Mouse (Mus musculus) limb, embryonic 15.5 days (tissue): ENCODE results near the gene Dhx37. TPM values are rescaled to one million over a fixed set of nuclear protein-coding genes. Genes with fewer than 3 reads are reported as not detected.
"Not testable (repeated sequence)": the region's sequence is repeated elsewhere in the genome, so short reads cannot be mapped to it uniquely, and the experiment has no call there.

ENCODE experiments used
- ATAC-seq: fragments of 200-750 bp; cut with Nextera tagmentation; 2 replicates; pipeline ENCODE4 v1.8.0; 2017; ENCODE audit warnings: low read depth, moderate TSS enrichment; ENCODE audit not compliant: insufficient number of reproducible peaks, low FRiP score, low TSS enrichment
- H3K27ac ChIP-seq: fragments of 300-500 bp; sonication (generic); 2 replicates; pipeline ENCODE4 v1.5.1; 2015; ENCODE audit warnings: moderate library complexity, mild to moderate bottlenecking, inconsistent platforms
- H3K27me3 ChIP-seq: fragments of 300-500 bp; sonication (generic); 2 replicates; pipeline ENCODE4 v1.6.1; 2015; ENCODE audit warnings: inconsistent platforms
- H3K36me3 ChIP-seq: fragments of 300-500 bp; sonication (generic); 2 replicates; pipeline ENCODE4 v1.6.1; 2015; ENCODE audit warnings: inconsistent platforms
- H3K4me1 ChIP-seq: fragments of 300-500 bp; sonication (generic); 2 replicates; pipeline ENCODE4 v1.6.1; 2015; ENCODE audit warnings: inconsistent platforms
- H3K4me2 ChIP-seq: fragments of 300-500 bp; sonication (generic); 2 replicates; pipeline ENCODE4 v1.6.1; 2015; ENCODE audit warnings: mild to moderate bottlenecking, inconsistent platforms
- H3K4me3 ChIP-seq: fragments of 300-500 bp; sonication (generic); 2 replicates; pipeline ENCODE4 v1.5.1; 2015; ENCODE audit warnings: mild to moderate bottlenecking, inconsistent platforms
- H3K9ac ChIP-seq: fragments of 300-500 bp; sonication (generic); 2 replicates; pipeline ENCODE4 v1.6.1; 2015; ENCODE audit warnings: inconsistent platforms
- H3K9me3 ChIP-seq: fragments of 300-500 bp; sonication (generic); 2 replicates; pipeline ENCODE4 v1.6.1; 2016; ENCODE audit warnings: inconsistent platforms
- WGBS: fragments of 180-500 bp; shearing (Covaris S2); methylation state at CpG from one replicate; pipeline ENCODE4 v1.1.7; 2015; 5-methylcytosine and 5-hydroxymethylcytosine counted together
- polyA plus RNA-seq: library from polyadenylated mRNA; unstranded; fragments of >200 nt; fragmentation: Nextera tagmentation; extraction: Ambion mirVana; gene quantifications from 2 replicates; pipeline ENCODE4 v1.2.1, GENCODE M21; 2015

The Dhx37 gene
- polyA plus RNA-seq, 1 experiment from 2014 or later: 9.2 TPM

GRCm38 (mm10) chr5:125392618-125392976 is 41.3 kb downstream of the Dhx37 start:
- H3K36me3 ChIP-seq: 0 out of 2 replicates have a peak, but pooled peaks cover 4% of the 10 kb centered on the region
- no peak for ATAC-seq
- H3K4me1 ChIP-seq: peaks cover 32% of the 10 kb centered on the region
- WGBS: 17% methylated on average over 1 of the region's 1 CpGs
- peak overlapping the region; percentile 57 for H3K4me2 ChIP-seq
- no peak overlapping the region for H3K9ac ChIP-seq
- no peaks in the 10 kb centered on the region for H3K9me3 ChIP-seq
- 0 out of 2 replicates have a peak overlapping the region, but pooled peaks have one; percentile 10 for H3K4me3 ChIP-seq
- no peaks in the 10 kb centered on the region for H3K27me3 ChIP-seq
- H3K27ac ChIP-seq: peak overlapping the region; percentile 97

GRCm38 (mm10) chr5:125392176-125392575 is 41.7 kb downstream of the Dhx37 start:
- ATAC-seq, H3K9me3 ChIP-seq, H3K27me3 ChIP-seq, H3K36me3 ChIP-seq, H3K4me2 ChIP-seq, H3K4me3 ChIP-seq, H3K9ac ChIP-seq: not testable (repeated sequence)
- Histone ChIP-seq H3K4me1 (peaks cover 32% of the 10 kb centered on the region), H3K27ac (peak overlapping the region; percentile 97)
- WGBS: 92% methylated on average over 4 of the region's 4 CpGs

- 59% methylated on average over 5 of the region's 5 CpGs for WGBS
- Histone ChIP-seq H3K36me3 (0 out of 2 replicates have a peak, but pooled peaks cover 4% of the 10 kb centered on the region), H3K9ac (no peak overlapping the region), H3K4me3 (no peak overlapping the region), H3K4me1 (peaks cover 32% of the 10 kb centered on the region), H3K9me3 (no peaks in the 10 kb centered on the region), H3K4me2 (no peak overlapping the region), H3K27ac (peak overlapping the region; percentile 97), H3K27me3 (no peaks in the 10 kb centered on the region)
- ATAC-seq: no peak
Observed at GRCm38 (mm10) chr5:125391609-125392008, 42.3 kb downstream of the Dhx37 start.

GRCm38 (mm10) chr5:125390906-125391477 is 42.9 kb downstream of the Dhx37 start:
- no peak overlapping the region for H3K4me3 ChIP-seq
- H3K27ac ChIP-seq: peak overlapping the region; percentile 97
- H3K9ac ChIP-seq: no peak overlapping the region
- H3K9me3 ChIP-seq: no peaks in the 10 kb centered on the region
- no peaks in the 10 kb centered on the region for H3K27me3 ChIP-seq
- WGBS: 91% methylated on average over 3 of the region's 3 CpGs
- peaks cover 4% of the 10 kb centered on the region; the same call in 1 of the 2 replicates for H3K36me3 ChIP-seq
- no peak overlapping the region for H3K4me2 ChIP-seq
- no peak for ATAC-seq
- peaks cover 32% of the 10 kb centered on the region for H3K4me1 ChIP-seq

DNA sequence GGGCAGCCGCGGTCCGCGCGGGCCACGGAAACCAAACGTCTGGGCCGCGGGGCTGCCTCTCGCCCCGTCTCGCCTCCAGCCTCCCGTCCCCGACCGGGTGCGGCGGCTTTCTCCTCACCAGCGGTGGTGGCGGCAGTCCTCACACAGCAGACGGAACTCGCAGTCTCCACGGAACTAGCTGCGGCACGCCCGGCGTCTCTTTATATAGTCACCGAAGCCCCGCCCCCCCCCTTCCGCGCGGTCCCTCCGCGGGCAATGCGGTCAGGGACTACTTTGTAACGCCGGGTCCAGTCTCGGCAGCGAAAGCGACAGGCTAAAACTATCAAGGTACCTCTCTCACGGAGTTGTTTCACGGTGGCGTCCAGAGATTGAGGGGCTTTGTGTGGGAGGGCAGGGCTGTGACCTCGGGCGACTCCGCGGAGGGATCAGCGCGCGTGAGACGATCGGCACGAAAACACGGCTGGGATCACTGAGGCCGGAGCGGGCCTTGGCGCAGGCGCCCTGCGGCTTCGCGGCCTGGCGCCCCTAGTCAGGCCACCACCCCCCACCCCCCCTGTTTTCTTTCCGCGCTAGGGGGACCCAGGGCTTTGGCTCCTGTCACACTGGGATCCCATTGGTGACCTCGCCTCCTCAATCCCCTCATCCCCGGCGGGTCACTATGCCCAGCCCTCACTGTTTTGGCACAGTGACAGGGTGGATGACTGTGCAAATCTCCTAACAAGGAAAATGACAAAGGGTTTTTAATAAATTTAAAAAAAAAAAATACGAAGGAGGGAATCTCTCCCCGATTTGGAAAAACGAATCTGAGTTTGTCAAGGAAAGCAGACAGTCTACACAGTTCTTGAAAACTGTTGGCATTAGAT is 44.1 kb downstream of the Dhx37 start, which contains the start of gene Ubc:
TSS of gene Ubc (minus strand) at position 624 of the 863 bp plus-strand sequence.
- Histone ChIP-seq H3K9ac (peak within 1 kb of the TSS; percentile 97), H3K36me3 (peaks cover 16% of the 10 kb centered on the region), H3K4me2 (peak within 1 kb of the TSS; percentile 87), H3K9me3 (no peaks in the 10 kb centered on the region), H3K4me3 (peak within 1 kb of the TSS; percentile 78), H3K4me1 (peaks cover 33% of the 10 kb centered on the region), H3K27ac (peak within 1 kb of the TSS; percentile 97), H3K27me3 (no peaks in the 10 kb centered on the region)
- 1% methylated on average over 69 of the region's 69 CpGs for WGBS
- peak; percentile 45 for ATAC-seq

- ATAC-seq: 0 out of 2 replicates have a peak, but pooled peaks have one; percentile 2
- peak within 1 kb of the TSS; percentile 93 for H3K27ac ChIP-seq
- peak within 1 kb of the TSS; percentile 97 for H3K9ac ChIP-seq
- H3K4me1 ChIP-seq: peaks cover 27% of the 10 kb centered on the region
- peak within 1 kb of the TSS; percentile 78 for H3K4me3 ChIP-seq
- H3K4me2 ChIP-seq: peak within 1 kb of the TSS; percentile 87
- under 1% methylated on average over 41 of the region's 41 CpGs for whole genome bisulfite sequencing
- no peaks in the 10 kb centered on the region for H3K27me3 ChIP-seq
- H3K36me3 ChIP-seq: peaks cover 22% of the 10 kb centered on the region
- H3K9me3 ChIP-seq: no peaks in the 10 kb centered on the region
Observed at GRCm38 (mm10) chr5:125389131-125389578, 44.8 kb downstream of the Dhx37 start, which contains the start of gene Gm10382. TSS of gene Gm10382 (plus strand) at chr5:125389322.

DNA sequence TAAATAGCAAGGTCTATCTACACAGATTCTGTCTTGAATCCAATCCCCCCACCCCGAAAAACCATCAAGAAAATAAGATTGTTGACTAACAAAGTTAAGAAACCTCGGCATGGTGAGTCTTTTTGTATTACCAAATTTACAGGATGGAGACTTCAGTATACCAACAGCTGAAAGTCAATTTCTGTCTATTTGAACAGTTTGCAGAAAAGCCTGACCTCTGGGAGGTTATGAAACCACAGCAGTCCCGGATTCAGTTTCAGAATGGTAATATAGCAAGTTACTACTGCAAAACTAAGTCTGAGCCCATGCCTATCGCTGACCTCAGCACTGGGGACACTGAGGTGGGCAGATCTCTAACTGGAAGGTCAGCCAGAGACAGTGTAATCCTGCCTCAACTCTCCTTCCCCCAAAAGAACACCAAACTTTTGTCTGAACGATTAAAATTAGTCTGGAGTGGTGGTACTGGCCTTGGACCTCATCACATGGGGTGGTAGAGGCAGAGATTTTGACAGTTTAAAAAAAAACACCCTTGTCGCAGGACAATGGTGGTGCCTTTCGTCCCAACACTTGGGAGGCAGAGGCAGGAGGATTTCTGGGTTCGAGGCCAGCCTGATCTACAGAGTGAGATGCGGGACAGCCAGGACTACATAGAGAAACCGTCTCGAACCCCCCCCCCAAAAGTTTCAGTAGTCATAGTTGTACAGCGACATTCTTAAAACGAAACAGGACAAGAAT is 45.4 kb downstream of the Dhx37 start:
- H3K9me3 ChIP-seq: no peaks in the 10 kb centered on the region

GRCm38 (mm10) chr5:125387295-125387694 is 46.6 kb downstream of the Dhx37 start:
- 89% methylated on average over 5 of the region's 6 CpGs for WGBS
- H3K27me3 ChIP-seq, H3K4me2 ChIP-seq, H3K27ac ChIP-seq, ATAC-seq, H3K9me3 ChIP-seq, H3K4me3 ChIP-seq, H3K9ac ChIP-seq: not testable (repeated sequence)
- Histone ChIP-seq H3K36me3 (peaks cover 22% of the 10 kb centered on the region), H3K4me1 (peaks cover 14% of the 10 kb centered on the region)

More for the DNA sequence above, 45.4 kb downstream of the Dhx37 start:
- peaks cover 22% of the 10 kb centered on the region for H3K36me3 ChIP-seq
- 23% methylated on average over 13 of the region's 13 CpGs for WGBS
- peaks cover 21% of the 10 kb centered on the region for H3K4me1 ChIP-seq
- H3K27ac ChIP-seq: peak overlapping the region; percentile 93
- peak overlapping the region; percentile 97 for H3K9ac ChIP-seq
- ATAC-seq: no peak
- no peaks in the 10 kb centered on the region for H3K27me3 ChIP-seq
- H3K4me3 ChIP-seq: peak overlapping the region; percentile 78
- H3K4me2 ChIP-seq: peak overlapping the region; percentile 87

DNA sequence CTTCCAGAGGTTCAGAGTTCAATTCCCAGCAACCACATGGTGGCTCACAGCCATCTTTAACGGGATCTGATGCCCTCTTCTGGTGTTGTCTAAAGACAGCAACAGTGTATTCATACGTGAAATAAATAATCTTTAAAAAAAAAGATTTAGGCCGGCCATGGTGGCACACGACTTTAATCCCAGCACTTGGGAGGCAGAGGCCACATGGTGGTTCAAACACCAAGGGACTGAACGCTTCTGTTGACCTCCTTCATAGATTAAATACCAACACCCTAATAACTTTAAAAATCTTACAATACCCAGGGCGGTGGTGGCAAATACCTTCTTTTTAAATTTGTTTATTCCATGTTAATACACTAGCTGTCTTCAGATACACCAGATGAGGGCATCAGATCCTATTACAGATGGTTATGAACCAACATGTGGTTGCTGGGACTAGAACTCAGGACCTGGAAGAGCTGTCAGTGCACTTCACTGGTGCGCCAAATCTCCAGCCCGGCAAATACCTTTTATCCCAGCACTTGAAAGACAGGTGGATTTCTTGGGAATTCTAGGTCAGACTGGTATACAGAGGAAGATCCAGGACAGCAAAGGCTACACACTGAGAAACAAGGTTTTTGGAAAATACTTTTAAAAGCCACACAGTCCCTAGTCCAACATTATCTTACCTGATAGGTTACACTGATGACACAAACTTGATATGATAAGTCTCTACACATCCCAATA is 48.5 kb downstream of the Dhx37 start:
- Histone ChIP-seq H3K4me1 (peaks cover 10% of the 10 kb centered on the region), H3K27me3 (no peaks in the 10 kb centered on the region), H3K27ac (no peak overlapping the region), H3K36me3 (peaks cover 22% of the 10 kb centered on the region), H3K9ac (no peak overlapping the region), H3K4me2 (no peak overlapping the region), H3K9me3 (no peaks in the 10 kb centered on the region), H3K4me3 (no peak overlapping the region)
- 74% methylated on average over 8 of the region's 8 CpGs for WGBS
- no peak for ATAC-seq

GRCm38 (mm10) chr5:125384512-125385214 is 49.3 kb downstream of the Dhx37 start:
- Histone ChIP-seq H3K4me2 (no peak overlapping the region), H3K9ac (no peak overlapping the region), H3K36me3 (peaks cover 22% of the 10 kb centered on the region), H3K4me3 (no peak overlapping the region), H3K9me3 (no peaks in the 10 kb centered on the region), H3K27me3 (no peaks in the 10 kb centered on the region), H3K27ac (no peak overlapping the region), H3K4me1 (peaks cover 10% of the 10 kb centered on the region)
- no peak for ATAC-seq
- WGBS: 85% methylated on average over 2 of the region's 2 CpGs
